Mouse (Mus musculus) liver, embryonic 14.5 days (tissue): ENCODE results near the gene Agtrap. TPM values are rescaled to one million over a fixed set of nuclear protein-coding genes. Genes with fewer than 3 reads are reported as not detected.
A peak's percentile ranks its signal among the peaks of the same experiment; 100 is the strongest.

Experiments used
- ATAC-seq: fragments of 200-750 bp; cut with Nextera tagmentation; 2 replicates; pipeline ENCODE4 v1.8.0; 2017; ENCODE audit warnings: moderate number of reproducible peaks, mild to moderate bottlenecking, moderate library complexity; ENCODE audit not compliant: insufficient read depth
- DNase-seq, 3 experiments: peaks; one replicate each; pipeline ENCODE4 v3.0.0-alpha.2; 2012 to 2013; ENCODE audit warnings: low read depth in 3 of 3, low spot score in 3 of 3
- H3K27ac ChIP-seq: fragments of 300-500 bp; sonication (generic); 2 replicates; pipeline ENCODE4 v1.5.1; 2014; ENCODE audit warnings: moderate library complexity, mild to moderate bottlenecking, control low read depth, inconsistent platforms
- H3K27me3 ChIP-seq: fragments of 300-500 bp; sonication (generic); 2 replicates; pipeline ENCODE4 v1.6.1; 2014; ENCODE audit warnings: mild to moderate bottlenecking, low read length, moderate library complexity; ENCODE audit not compliant: control insufficient read depth, insufficient read depth
- H3K36me3 ChIP-seq: fragments of 300-500 bp; sonication (generic); replicated peaks from 2 replicates; pipeline ENCODE4 v1.6.1; 2014; ENCODE audit warnings: low read depth; ENCODE audit not compliant: control insufficient read depth, insufficient read depth
- H3K4me1 ChIP-seq, 2 experiments: fragments of 200-500 bp in 1 of 2; fragments of 300-500 bp in 1 of 2; sonication (generic) in 1 of 2; replicated peaks; 2 replicates each; pipeline ENCODE4 v1.6.1; 2012 to 2014; ENCODE audit warnings: antibody characterized with exemption in 1 of 2, inconsistent platforms in 1 of 2, low read length in 1 of 2; ENCODE audit not compliant: control insufficient read depth in 2 of 2, insufficient read depth in 2 of 2
- H3K4me2 ChIP-seq: fragments of 300-500 bp; sonication (generic); 2 replicates; pipeline ENCODE4 v1.6.1; 2014; ENCODE audit warnings: low read depth, mild to moderate bottlenecking, control low read depth, moderate library complexity
- H3K4me3 ChIP-seq, 2 experiments: fragments of 200-500 bp in 1 of 2; fragments of 300-500 bp in 1 of 2; sonication (generic) in 1 of 2; 2 replicates each; pipeline ENCODE4 v1.5.1; 2012 to 2014; ENCODE audit warnings: low read depth in 2 of 2, low read length in 2 of 2, mild to moderate bottlenecking in 2 of 2, control low read depth in 1 of 2, inconsistent platforms in 1 of 2, moderate library complexity in 1 of 2; ENCODE audit not compliant: insufficient read depth in 1 of 2
- H3K9ac ChIP-seq: fragments of 300-500 bp; sonication (generic); replicated peaks from 2 replicates; pipeline ENCODE4 v1.6.1; 2014; ENCODE audit warnings: mild to moderate bottlenecking, control low read depth, moderate library complexity
- H3K9me3 ChIP-seq: fragments of 300-500 bp; sonication (generic); 2 replicates; pipeline ENCODE4 v1.6.1; 2016; ENCODE audit warnings: low read length, mixed read lengths; ENCODE audit not compliant: control insufficient read depth
- CTCF ChIP-seq: IDR thresholded peaks from 2 replicates; pipeline ENCODE4 v1.5.1; 2016; ENCODE audit warnings: antibody characterized with exemption, low read depth, control low read depth
- EP300 ChIP-seq: IDR thresholded peaks from 2 replicates; pipeline ENCODE4 v1.6.1; 2016; ENCODE audit warnings: antibody characterized with exemption, low read depth
- WGBS: fragments of 180-500 bp; shearing (Covaris S2); extraction: QIAGEN DNeasy Blood & Tissue Kit; methylation state at CpG from one replicate; pipeline ENCODE4 v1.1.7; 2014; ENCODE audit not compliant: insufficient replicate concordance; 5-methylcytosine and 5-hydroxymethylcytosine counted together
- polyA plus RNA-seq, 2 experiments: library from polyadenylated mRNA; depleted of rRNA in 1 of 2; stranded (reverse) in 1 of 2; unstranded in 1 of 2; fragments of >200 nt; fragmentation: Nextera tagmentation in 1 of 2; extraction: Ambion mirVana in 1 of 2; gene quantifications; 2 replicates each; pipeline versions ENCODE4 v1.2.1 to v1.2.3; 2012 to 2014

Gene Agtrap
- polyA plus RNA-seq, 2 experiments, result 4.1 to 9.9 TPM

DNA sequence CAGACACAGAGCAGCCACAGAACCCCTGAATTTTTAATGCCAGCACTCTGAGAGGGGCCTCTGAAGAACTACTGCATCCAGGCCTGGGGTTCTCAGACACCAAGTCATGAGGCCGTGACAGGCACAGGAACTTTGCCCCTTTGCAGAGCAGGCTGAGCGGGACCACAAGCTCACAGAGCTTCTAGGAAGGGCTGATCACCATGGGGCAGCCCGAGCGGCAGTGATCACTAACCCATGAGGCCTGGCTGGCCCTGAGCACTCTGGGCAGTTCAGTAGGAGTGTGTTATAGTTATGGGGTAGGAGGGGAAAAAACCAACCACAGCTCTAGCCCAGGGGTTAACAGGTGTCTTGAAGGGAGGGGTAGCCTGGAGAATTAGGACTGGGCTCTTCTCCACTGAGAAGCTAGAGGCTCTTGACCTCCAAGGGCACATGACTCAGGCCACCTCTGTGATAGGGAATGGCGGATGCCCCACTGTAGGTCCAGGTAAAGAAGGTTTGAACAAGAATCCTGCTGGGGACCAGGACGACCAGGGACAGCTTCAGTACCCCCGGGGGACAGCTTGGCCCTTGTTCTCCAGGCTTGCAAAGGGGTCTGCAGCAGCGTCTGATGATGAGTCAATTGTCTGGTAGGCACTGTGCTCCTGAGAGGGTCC is 7.8 kb downstream of the Agtrap start:
- Histone ChIP-seq H3K4me1 (peaks cover 18 to 21% of the 10 kb centered on the region in 2 experiments), H3K4me3 (no peak overlapping the region), H3K9ac (no peak overlapping the region), H3K4me2 (no peak overlapping the region), H3K27ac (no peak overlapping the region), H3K9me3 (no peaks in the 10 kb centered on the region), H3K27me3 (no peaks in the 10 kb centered on the region), H3K36me3 (no peaks in the 10 kb centered on the region)
- DNase-seq, result no peak
- ATAC-seq, result no peak
- WGBS, result 69% methylated on average over 8 of the region's 8 CpGs
- TF ChIP-seq CTCF, result no peak
- no peak for TF ChIP-seq EP300

DNA sequence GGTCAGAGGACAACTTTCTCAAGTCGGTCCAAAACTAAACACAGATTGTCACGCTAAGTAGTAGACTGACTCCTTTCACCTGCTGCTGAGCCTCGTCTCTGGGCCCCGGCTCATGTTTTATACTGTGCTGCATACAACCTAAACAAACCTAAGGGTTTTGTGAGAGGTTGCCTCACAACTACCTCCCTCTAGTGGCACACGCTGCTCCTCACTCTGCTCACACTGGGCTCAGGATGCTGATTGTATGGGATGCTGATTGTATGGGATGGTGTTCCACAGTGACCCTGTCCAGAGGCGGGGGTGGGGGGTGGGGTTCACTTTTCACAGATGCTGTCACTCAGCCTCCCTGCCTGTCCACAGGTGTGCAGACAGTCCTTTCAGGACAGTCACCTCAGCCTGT is 8.6 kb downstream of the Agtrap start:
- Histone ChIP-seq H3K9ac (no peak overlapping the region), H3K4me3 (no peak overlapping the region), H3K36me3 (no peaks in the 10 kb centered on the region), H3K27ac (no peak overlapping the region), H3K9me3 (no peaks in the 10 kb centered on the region), H3K4me1 (peaks cover 17 to 21% of the 10 kb centered on the region in 2 experiments), H3K4me2 (no peak overlapping the region), H3K27me3 (no peaks in the 10 kb centered on the region)
- ATAC-seq, result no peak
- TF ChIP-seq EP300 (no peak), CTCF (peak; percentile 40)
- WGBS, result 58% methylated on average over 6 of the region's 6 CpGs
- DNase-seq, result no peak

DNA sequence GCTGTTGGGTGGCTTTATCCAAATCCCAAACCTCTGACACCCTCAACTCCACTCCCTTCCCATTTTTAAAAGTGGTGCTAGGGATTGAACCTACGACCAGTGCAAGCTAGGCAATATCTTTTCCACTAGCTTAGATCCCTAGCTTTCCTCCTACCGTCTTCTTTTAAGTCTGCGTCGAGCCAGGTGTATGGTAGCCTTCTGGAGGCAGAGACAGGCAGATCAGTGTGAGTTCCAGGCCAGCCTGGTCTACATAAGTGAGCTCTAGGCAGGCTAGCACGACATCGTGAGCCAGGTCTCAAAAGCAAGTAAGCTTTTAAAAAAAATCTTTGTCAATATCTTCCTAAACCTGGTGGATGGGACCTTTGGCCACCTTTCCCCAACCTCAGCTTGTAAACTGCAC is 11.9 kb downstream of the Agtrap start:
- no peak overlapping the region for H3K4me3 ChIP-seq
- peaks cover 0 to 3% of the 10 kb centered on the region in 2 experiments; a peak in 2 of 4 replicates for H3K4me1 ChIP-seq
- no peak for TF ChIP-seq CTCF
- no peak for TF ChIP-seq EP300
- WGBS, result 64% methylated on average over 6 of the region's 6 CpGs
- DNase-seq, result no peak
- H3K9ac ChIP-seq, result no peak overlapping the region
- H3K27me3 ChIP-seq, result no peaks in the 10 kb centered on the region
- H3K9me3 ChIP-seq, result no peaks in the 10 kb centered on the region
- no peak for ATAC-seq
- no peak overlapping the region for H3K27ac ChIP-seq
- H3K36me3 ChIP-seq, result no peaks in the 10 kb centered on the region
- H3K4me2 ChIP-seq, result no peak overlapping the region

GRCm38 (mm10) chr4:148075259-148075658 is 12.6 kb downstream of the Agtrap start:
- no peak for TF ChIP-seq CTCF
- no peak for TF ChIP-seq EP300
- Histone ChIP-seq H3K4me2 (peak overlapping the region; percentile 68), H3K27me3 (no peaks in the 10 kb centered on the region), H3K4me3 (peak overlapping the region; percentile 33 to 50), H3K9ac (peak overlapping the region; percentile 9), H3K27ac (no peak overlapping the region), H3K36me3 (no peaks in the 10 kb centered on the region), H3K4me1 (peaks cover 0 to 3% of the 10 kb centered on the region in 2 experiments; a peak in 2 of 4 replicates), H3K9me3 (no peaks in the 10 kb centered on the region)
- ATAC-seq (peak; percentile 61; the same call in 1 of the 2 replicates), DNase-seq (peak; percentile 44 to 53 (median 49))
- WGBS, result 34% methylated on average over 21 of the region's 21 CpGs

- peak overlapping the region; percentile 68 for H3K4me2 ChIP-seq
- ATAC-seq (no peak; the same call in 1 of the 2 replicates), DNase-seq (no peak)
- WGBS, result 39% methylated on average over 17 of the region's 17 CpGs
- H3K9ac ChIP-seq, result peak overlapping the region; percentile 9; the same call in 1 of the 2 replicates
- H3K4me1 ChIP-seq, result peaks cover 0 to 3% of the 10 kb centered on the region in 2 experiments; a peak in 2 of 4 replicates
- TF ChIP-seq EP300 (no peak), CTCF (peak; percentile 60)
- H3K4me3 ChIP-seq, result peak overlapping the region; percentile 33 to 50; a peak in 3 of 4 replicates
- H3K36me3 ChIP-seq, result no peaks in the 10 kb centered on the region
- no peaks in the 10 kb centered on the region for H3K9me3 ChIP-seq
- H3K27ac ChIP-seq, result no peak overlapping the region
- H3K27me3 ChIP-seq, result no peaks in the 10 kb centered on the region
Observed at GRCm38 (mm10) chr4:148074521-148075189, 13.2 kb downstream of the Agtrap start.
